Mouse (Mus musculus) thymus, postnatal 4 days (tissue): ENCODE results near the gene Grn.
"Not testable (repeated sequence)": the region's sequence is repeated elsewhere in the genome, so short reads cannot be mapped to it uniquely, and the experiment has no call there.

ENCODE experiments used
- DNase-seq: peaks from one replicate; pipeline ENCODE4 v3.0.0; 2021

Grn gene

GRCm38 (mm10) chr11:102430121-102431017, at the start of gene Grn:
Gene Grn (plus strand): TSS chr11:102430315.
- peak; percentile 66 for DNase-seq

GRCm38 (mm10) chr11:102381341-102382100, 48.6 kb upstream of the Grn start:
- DNase-seq: no peak

- DNase-seq: no peak
Measured at GRCm38 (mm10) chr11:102382794-102383193, 47.3 kb upstream of the Grn start.

GRCm38 (mm10) chr11:102383365-102384136, 46.6 kb upstream of the Grn start:
- no peak for DNase-seq

GRCm38 (mm10) chr11:102384418-102384817, 45.7 kb upstream of the Grn start:
- no peak for DNase-seq

GRCm38 (mm10) chr11:102385075-102385474, 45.0 kb upstream of the Grn start:
- no peak for DNase-seq

GRCm38 (mm10) chr11:102386121-102386520, 44.0 kb upstream of the Grn start:
- no peak for DNase-seq

GRCm38 (mm10) chr11:102389436-102389835, 40.7 kb upstream of the Grn start:
- not testable (repeated sequence) for DNase-seq

- DNase-seq: no peak
Measured at GRCm38 (mm10) chr11:102392441-102393237, 37.5 kb upstream of the Grn start.

- peak; percentile 96 for DNase-seq
Measured at GRCm38 (mm10) chr11:102393238-102393634, 36.9 kb upstream of the Grn start, which contains the start of gene Rundc3a. Gene Rundc3a (plus strand): TSS chr11:102393403.

GRCm38 (mm10) chr11:102393719-102394420, 36.2 kb upstream of the Grn start:
- peak; percentile 47 for DNase-seq

- DNase-seq: no peak
Measured at GRCm38 (mm10) chr11:102394421-102395124, 35.5 kb upstream of the Grn start.

GRCm38 (mm10) chr11:102395250-102395649, 34.9 kb upstream of the Grn start:
- DNase-seq: no peak

GRCm38 (mm10) chr11:102396263-102396662, 33.9 kb upstream of the Grn start:
- DNase-seq: no peak

- DNase-seq: no peak
Measured at GRCm38 (mm10) chr11:102396671-102397141, 33.4 kb upstream of the Grn start.

GRCm38 (mm10) chr11:102398007-102398825, 31.9 kb upstream of the Grn start:
- DNase-seq: no peak

GRCm38 (mm10) chr11:102399107-102399506, 31.0 kb upstream of the Grn start:
- DNase-seq: no peak

GRCm38 (mm10) chr11:102399610-102400072, 30.5 kb upstream of the Grn start:
- DNase-seq: peak; percentile 33

- DNase-seq: no peak
Measured at GRCm38 (mm10) chr11:102400513-102401084, 29.5 kb upstream of the Grn start.
